Mouse (Mus musculus): ENCODE measurements around the gene A930018P22Rik.

The A930018P22Rik gene

DNA sequence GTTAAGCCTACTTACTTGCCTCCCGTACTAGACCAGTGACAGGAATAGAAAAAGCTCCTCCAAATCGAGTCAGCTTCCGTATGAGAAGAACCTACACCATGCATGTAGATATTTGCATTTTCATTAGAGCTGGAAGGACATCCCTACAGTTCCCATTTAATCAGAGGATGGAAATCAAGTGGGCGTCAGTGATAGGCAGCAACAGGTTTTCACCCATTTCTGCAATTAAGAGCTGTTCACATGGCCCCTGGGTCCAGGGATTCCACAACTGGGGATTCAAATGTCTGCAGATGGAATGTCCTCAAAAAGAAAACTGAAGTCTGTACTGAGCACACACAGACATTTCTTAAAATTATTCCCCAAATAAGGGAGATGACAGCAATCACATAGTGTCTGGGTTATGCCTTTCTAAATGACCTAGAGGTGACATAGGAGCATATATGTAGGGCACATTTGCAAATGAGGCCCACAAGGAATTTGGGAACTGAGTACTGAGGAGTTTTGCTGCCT is 41.5 kb downstream of the A930018P22Rik start:
- DNase-seq = no peak

DNA sequence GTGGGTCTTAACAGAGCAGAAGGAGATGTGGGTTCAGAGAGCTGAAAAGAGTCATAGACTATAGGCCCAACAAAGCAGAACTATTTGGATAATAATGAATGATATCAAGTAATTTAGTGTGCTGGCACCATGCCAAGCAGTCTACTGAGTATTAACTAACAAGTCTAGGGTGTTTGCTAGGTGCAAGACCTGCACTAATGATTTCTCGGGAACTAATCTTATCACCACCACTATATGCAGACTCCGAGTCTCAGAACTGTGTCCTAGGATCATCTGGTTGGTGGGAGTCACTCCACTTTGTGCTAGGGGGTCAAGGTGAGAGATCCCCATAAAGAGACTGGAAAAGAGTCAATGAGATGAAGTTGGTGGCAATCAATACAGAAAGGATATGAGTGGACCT is 43.1 kb downstream of the A930018P22Rik start:
- no peak for DNase-seq

DNA sequence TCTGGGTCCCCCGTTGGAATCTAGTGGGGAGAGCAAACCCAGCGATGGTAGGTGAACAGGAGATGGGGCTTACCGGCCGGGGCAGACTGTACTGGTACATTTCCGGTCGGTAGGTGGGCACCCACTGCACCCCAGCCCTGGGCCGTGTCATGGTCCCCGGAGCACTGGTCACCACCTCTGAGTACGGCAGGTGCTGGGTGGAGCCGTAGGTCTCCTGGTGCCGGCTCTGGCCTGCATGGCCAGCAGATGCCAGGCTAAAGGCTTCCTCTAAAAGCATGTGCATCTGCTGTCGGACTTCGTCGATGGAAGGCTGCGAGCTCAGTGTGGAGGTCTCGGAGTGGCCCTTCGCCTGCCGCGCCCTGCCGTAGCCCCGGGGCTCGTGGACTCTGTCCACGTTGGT is 45.2 kb downstream of the A930018P22Rik start:
- no peak for DNase-seq

DNA sequence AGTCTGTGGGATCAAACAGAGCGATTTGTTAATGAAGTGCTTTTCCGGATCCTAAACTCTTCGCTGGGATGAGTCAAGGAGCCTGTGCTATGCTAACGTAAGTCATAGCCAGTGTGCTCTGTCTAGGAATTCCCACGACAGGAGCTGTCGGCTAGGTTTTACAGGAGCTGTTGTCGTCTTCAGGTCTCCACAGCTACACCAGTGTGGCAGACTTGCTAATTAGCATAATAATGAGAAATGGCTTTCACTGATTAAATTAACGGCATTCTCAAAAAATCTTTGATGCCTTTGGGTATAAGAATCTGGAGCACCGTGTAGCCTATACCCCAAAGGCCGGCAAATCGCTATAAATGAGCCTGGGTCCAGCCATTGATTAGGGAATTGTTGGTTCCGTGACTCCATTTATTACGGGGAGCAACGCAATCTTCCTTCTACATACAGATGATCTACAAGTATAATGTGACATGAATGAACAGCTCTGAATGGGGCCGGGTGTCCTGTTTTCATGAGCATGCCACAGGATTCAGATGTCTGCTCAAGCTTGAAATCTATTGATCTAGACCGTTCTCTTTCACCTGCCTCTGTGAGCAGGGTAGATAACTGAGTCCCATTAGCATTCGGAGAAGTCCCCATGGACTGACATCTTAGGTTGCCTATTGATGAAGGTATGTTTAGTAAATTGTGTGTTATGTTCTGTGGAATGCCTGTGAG is 45.8 kb downstream of the A930018P22Rik start:
- DNase-seq = no peak

DNA sequence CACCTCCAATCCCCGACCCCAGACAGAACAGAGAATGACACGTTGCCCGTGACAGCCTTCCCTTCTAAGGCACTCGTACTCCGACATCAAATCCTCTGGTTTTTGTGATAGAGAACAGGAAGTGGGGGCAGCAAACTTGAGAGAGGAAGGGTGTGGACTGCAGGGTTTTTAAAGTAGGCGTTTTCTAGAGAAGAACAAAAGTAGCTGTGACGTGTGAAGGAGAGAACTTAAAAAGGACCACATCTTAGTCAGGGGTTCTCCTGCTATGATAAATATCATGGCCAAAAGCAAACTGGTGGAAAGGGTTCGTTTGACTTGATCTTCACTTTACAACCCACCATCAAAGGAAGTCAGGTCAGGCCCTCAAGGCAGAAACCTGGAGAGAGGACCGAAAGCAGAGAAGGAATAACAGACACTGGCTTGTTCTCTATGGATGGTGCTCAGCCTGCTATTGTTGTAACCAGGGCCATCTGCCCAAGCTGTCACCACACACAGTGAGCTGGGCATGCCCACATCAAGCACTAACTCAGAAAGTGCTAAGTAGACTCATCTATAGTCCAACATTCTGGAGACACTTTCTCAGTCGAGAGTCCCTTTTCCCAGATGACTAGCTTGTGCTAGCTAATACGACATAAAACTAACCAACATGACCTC is 50.3 kb downstream of the A930018P22Rik start:
- DNase-seq = no peak

DNA sequence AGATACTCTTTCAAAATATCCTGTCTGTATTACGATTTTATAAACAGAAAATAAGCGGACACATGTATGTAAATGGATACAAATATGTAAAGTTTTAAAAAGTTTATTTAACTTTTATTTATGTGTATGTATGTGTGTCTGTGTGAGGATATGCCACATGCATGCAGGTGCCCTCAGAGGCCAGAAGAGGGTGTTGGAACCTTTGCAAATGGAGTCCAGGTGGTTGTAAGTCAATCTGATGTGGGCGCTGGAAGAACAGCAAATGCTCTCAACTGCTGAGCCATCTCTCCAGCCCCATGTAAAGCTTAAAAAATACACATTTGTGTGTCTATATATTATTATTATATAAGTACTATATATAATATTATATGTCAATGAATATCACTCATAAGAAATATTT is 50.9 kb downstream of the A930018P22Rik start:
- no peak for DNase-seq
